In genomic region chr17:32946716-32947115, GRCm38 (mm10) we compare ENCODE assay signal across 9 mouse cellular contexts. TPM values are rescaled to one million over a fixed set of nuclear protein-coding genes. Genes with fewer than 3 reads are reported as not detected.
DNase-seq lines count a peak whose midpoint lies in the region; ATAC-seq and TF ChIP-seq lines count a peak whose summit lies in the region.
"Had no signal": no experiment of that assay in that cellular context is flagged by ENCODE, and none has a peak within 500 bp of the region (broad histone marks: within the 10 kb centered on the region; RNA-seq: fewer than 3 reads in every experiment).

No protein-coding gene starts in this region.

- no peaks in the 10 kb centered on the region for H3K27me3 ChIP-seq in heart, embryonic 11.5 days (ENCODE audit: control insufficient read depth, insufficient read depth, low read length)
- H3K27me3 ChIP-seq in hindbrain, embryonic 11.5 days (ENCODE audit: control insufficient read depth, insufficient read depth, low read length) = no peaks in the 10 kb centered on the region

- TF ChIP-seq POLR2A in bone marrow, adult 2 months (IDR thresholded peaks at IDR 0.05; ENCODE audit: borderline replicate concordance, control insufficient read depth, low read depth, low read length) = no peak

- H3K36me3 ChIP-seq in heart, embryonic 11.5 days (ENCODE audit: control insufficient read depth, insufficient read depth, low read length) = no peaks in the 10 kb centered on the region
- H3K36me3 ChIP-seq in hindbrain, embryonic 11.5 days (ENCODE audit: control insufficient read depth, insufficient read depth, low read length) = no peaks in the 10 kb centered on the region

- H3K4me3 ChIP-seq in heart, embryonic 11.5 days (ENCODE audit: low read depth, low read length) = peak overlapping the region; percentile 49
- peak overlapping the region; percentile 77 for H3K4me3 ChIP-seq in bone marrow, adult 2 months (replicated peaks; ENCODE audit: control insufficient read depth, low read depth, low read length)
- peak overlapping the region; percentile 22 for H3K4me3 ChIP-seq in hindbrain, embryonic 11.5 days (ENCODE audit: low read depth, low read length)

- 64% methylated on average over 9 of the region's 9 CpGs for WGBS in heart, embryonic 11.5 days (ENCODE audit: insufficient replicate concordance)
- 8% methylated on average over 9 of the region's 9 CpGs for WGBS in bone marrow, adult 2 months
- 65% methylated on average over 9 of the region's 9 CpGs for WGBS in hindbrain, embryonic 11.5 days

- H3K4me2 ChIP-seq in heart, embryonic 11.5 days = peak overlapping the region; percentile 88
- H3K4me2 ChIP-seq in hindbrain, embryonic 11.5 days (replicated peaks; ENCODE audit: low read depth, low read length) = peak overlapping the region; percentile 19; the same call in 1 of the 2 replicates

- peaks cover 11% of the 10 kb centered on the region for H3K4me1 ChIP-seq in heart, embryonic 11.5 days (ENCODE audit: control insufficient read depth, insufficient read depth, low read length)
- peaks cover 2% of the 10 kb centered on the region; the same call in 1 of the 2 replicates for H3K4me1 ChIP-seq in bone marrow, adult 2 months (ENCODE audit: control insufficient read depth, insufficient read depth, low read length)
- no peaks in the 10 kb centered on the region for H3K4me1 ChIP-seq in hindbrain, embryonic 11.5 days (replicated peaks; ENCODE audit: control insufficient read depth, insufficient read depth, low read length)

- H3K27ac ChIP-seq in heart, embryonic 11.5 days (ENCODE audit: low read depth, low read length) = 0 out of 2 replicates have a peak overlapping the region, but pooled peaks have one; percentile 3
- peak overlapping the region; percentile 84 for H3K27ac ChIP-seq in bone marrow, adult 2 months (ENCODE audit: control insufficient read depth, insufficient read depth, low read depth, low read length, poor library complexity)
- no peak overlapping the region for H3K27ac ChIP-seq in hindbrain, embryonic 11.5 days (ENCODE audit: low read depth, low read length)

- H3K9ac ChIP-seq in heart, embryonic 11.5 days (ENCODE audit: low read depth, low read length) = peak overlapping the region; percentile 60
- H3K9ac ChIP-seq in hindbrain, embryonic 11.5 days (ENCODE audit: low read depth, low read length) = no peak overlapping the region

- no peak for ATAC-seq in heart, embryonic 11.5 days (replicated peaks; ENCODE audit: insufficient number of reproducible peaks, low FRiP score, low TSS enrichment)
- no peak for ATAC-seq in hindbrain, embryonic 11.5 days (ENCODE audit: low FRiP score)

- TF ChIP-seq CTCF in bone marrow, adult 2 months (IDR thresholded peaks at IDR 0.05; ENCODE audit: control insufficient read depth, insufficient read depth, low read length) = no peak

- intact Hi-C loops in heart, postnatal 10 days (cut with DNase I) = no loop called here

- H3K9me3 ChIP-seq in heart, embryonic 11.5 days (replicated peaks; ENCODE audit: control insufficient read depth, low read length) = no peaks in the 10 kb centered on the region
- no peaks in the 10 kb centered on the region for H3K9me3 ChIP-seq in hindbrain, embryonic 11.5 days (ENCODE audit: control insufficient read depth, low read length)

- no peak for DNase-seq in heart, postnatal 10 days
- no peak for DNase-seq in hindbrain, embryonic 11.5 days (ENCODE audit: low spot score)
- DNase-seq in lung, postnatal 10 days = peak; percentile 29
- no peak for DNase-seq in natural killer cell, adult 2 months (ENCODE audit: low spot score in 2 of 2)
- no peak for DNase-seq in layer of hippocampus, postnatal 36 days
- DNase-seq in frontal cortex, postnatal 36 days (ENCODE audit: low spot score in 2 of 2) = no peak

RNA-seq across cellular contexts. Expression of gene Cyp4f13, which starts 0.5 kb away (rescaled TPM):
- 7.4 and 9.0 TPM in 2 replicates for polyA plus RNA-seq in heart, embryonic 11.5 days (2014; fragmentation: Nextera tagmentation; extraction: Ambion mirVana)
- total RNA-seq in heart, postnatal 10 days (2021) = 10 to 100 TPM; 13.7 to 15.7 TPM
- 43.1 and 46.3 TPM in 2 replicates for polyA plus RNA-seq in bone marrow, adult 2 months (2011; ENCODE audit: insufficient read depth, insufficient read length, low replicate concordance, missing spikeins)
- polyA plus RNA-seq in hindbrain, embryonic 11.5 days (2014; fragmentation: Nextera tagmentation; extraction: Ambion mirVana) = 3.1 and 5.5 TPM in 2 replicates
- total RNA-seq in layer of hippocampus, postnatal 36 days (2021) = 10 to 100 TPM; 23.4 to 24.1 TPM

RNA-seq across cellular contexts. Expression of gene Zfp472, which starts 18.9 kb away (rescaled TPM):
- 5.9 and 7.4 TPM in 2 replicates for polyA plus RNA-seq in heart, embryonic 11.5 days (2014; fragmentation: Nextera tagmentation; extraction: Ambion mirVana)
- 1 to 10 TPM; 3.0 to 4.0 TPM for total RNA-seq in heart, postnatal 10 days (2021)
- 3.8 and 13.6 TPM in 2 replicates for polyA plus RNA-seq in bone marrow, adult 2 months (2011; ENCODE audit: insufficient read depth, insufficient read length, low replicate concordance, missing spikeins)
- polyA plus RNA-seq in hindbrain, embryonic 11.5 days (2014; fragmentation: Nextera tagmentation; extraction: Ambion mirVana) = 13.4 TPM in 2 replicates
- total RNA-seq in layer of hippocampus, postnatal 36 days (2021) = 1 to 10 TPM; 4.7 to 5.0 TPM

RNA-seq across cellular contexts. Expression of gene Cyp4f14, which starts 29.6 kb away (rescaled TPM):
- not detected in 2 replicates for polyA plus RNA-seq in heart, embryonic 11.5 days (2014; fragmentation: Nextera tagmentation; extraction: Ambion mirVana)
- total RNA-seq in heart, postnatal 10 days (2021) = not detected
- 1.00 TPM in 1 of 2 replicates, not detected in the other for polyA plus RNA-seq in bone marrow, adult 2 months (2011; ENCODE audit: insufficient read depth, insufficient read length, low replicate concordance, missing spikeins)
- not detected in 2 replicates for polyA plus RNA-seq in hindbrain, embryonic 11.5 days (2014; fragmentation: Nextera tagmentation; extraction: Ambion mirVana)
- total RNA-seq in layer of hippocampus, postnatal 36 days (2021) = 1 to 10 TPM; 4.3 to 4.6 TPM
- total RNA-seq: heart, postnatal 36 days had no signal

RNA-seq across cellular contexts. Expression of gene Zfp952, which starts 46.2 kb away (rescaled TPM):
- polyA plus RNA-seq in heart, embryonic 11.5 days (2014; fragmentation: Nextera tagmentation; extraction: Ambion mirVana) = 8.8 and 11.3 TPM in 2 replicates
- 1 to 10 TPM; 7.9 to 8.5 TPM for total RNA-seq in heart, postnatal 10 days (2021)
- 3.8 and 5.8 TPM in 2 replicates for polyA plus RNA-seq in bone marrow, adult 2 months (2011; ENCODE audit: insufficient read depth, insufficient read length, low replicate concordance, missing spikeins)
- polyA plus RNA-seq in hindbrain, embryonic 11.5 days (2014; fragmentation: Nextera tagmentation; extraction: Ambion mirVana) = 18.5 and 18.6 TPM in 2 replicates
- 10 to 100 TPM; 16.8 to 17.3 TPM for total RNA-seq in layer of hippocampus, postnatal 36 days (2021)

RNA-seq across cellular contexts. Expression of gene Zfp870, which starts 55.3 kb away (rescaled TPM):
- polyA plus RNA-seq in heart, embryonic 11.5 days (2014; fragmentation: Nextera tagmentation; extraction: Ambion mirVana) = 4.8 and 5.9 TPM in 2 replicates
- 10 to 100 TPM in 1 of 2 experiments, 1 to 10 TPM in 1; 10.0 to 10.7 TPM for total RNA-seq in heart, postnatal 10 days (2021)
- 0.81 and 1.6 TPM in 2 replicates for polyA plus RNA-seq in bone marrow, adult 2 months (2011; ENCODE audit: insufficient read depth, insufficient read length, low replicate concordance, missing spikeins)
- 8.6 and 10.0 TPM in 2 replicates for polyA plus RNA-seq in hindbrain, embryonic 11.5 days (2014; fragmentation: Nextera tagmentation; extraction: Ambion mirVana)
- 10 to 100 TPM in 1 of 2 experiments, 1 to 10 TPM in 1; 7.6 to 11.5 TPM for total RNA-seq in layer of hippocampus, postnatal 36 days (2021)

Comparison
In these comparisons a context has a peak if more than half of its experiments do, and no peak if none do; other contexts are left out.
1. H3K4me3 ChIP-seq: peak in every context shown above with its lines; median percentile 77 in bone marrow, adult 2 months; 49 in heart, embryonic 11.5 days; 22 in hindbrain, embryonic 11.5 days.